Mouse (Mus musculus): ENCODE results near the gene Mrpl23. TPM values are rescaled to one million over a fixed set of nuclear protein-coding genes. Genes with fewer than 3 reads are reported as not detected.

The Mrpl23 gene
- polyA plus RNA-seq, 1 experiment = 21.3 TPM

GRCm38 (mm10) chr7:142559651-142560175, 27.2 kb downstream of the Mrpl23 start:
- TF ChIP-seq CTCF (IDR thresholded peaks at IDR 0.05; ENCODE audit: borderline replicate concordance, control insufficient read depth, extremely low read depth, insufficient read depth, low read length, poor library complexity) = no peak
- TF ChIP-seq POLR2A (IDR thresholded peaks at IDR 0.05; ENCODE audit: control insufficient read depth, extremely low read depth, insufficient read depth, low read length, poor library complexity) = no peak
- Histone ChIP-seq H3K27me3 (ENCODE audit: control insufficient read depth, insufficient read depth, low read length) (no peaks in the 10 kb centered on the region), H3K4me1 (replicated peaks; ENCODE audit: control insufficient read depth, insufficient read depth, low read length) (no peaks in the 10 kb centered on the region), H3K4me3 (ENCODE audit: control insufficient read depth, insufficient read depth, low read length) (no peak overlapping the region), H3K27ac (ENCODE audit: control insufficient read depth, insufficient read depth, low read length) (no peak overlapping the region), H3K36me3 (ENCODE audit: control insufficient read depth, insufficient read depth, low read length) (no peaks in the 10 kb centered on the region)
- no peak for DNase-seq
- WGBS = 94% methylated on average over 5 of the region's 5 CpGs

GRCm38 (mm10) chr7:142560942-142561855, 28.7 kb downstream of the Mrpl23 start:
- Histone ChIP-seq H3K27ac (ENCODE audit: control insufficient read depth, insufficient read depth, low read length) (no peak overlapping the region), H3K27me3 (ENCODE audit: control insufficient read depth, insufficient read depth, low read length) (no peaks in the 10 kb centered on the region), H3K36me3 (ENCODE audit: control insufficient read depth, insufficient read depth, low read length) (no peaks in the 10 kb centered on the region), H3K4me3 (ENCODE audit: control insufficient read depth, insufficient read depth, low read length) (no peak overlapping the region), H3K4me1 (replicated peaks; ENCODE audit: control insufficient read depth, insufficient read depth, low read length) (no peaks in the 10 kb centered on the region)
- TF ChIP-seq POLR2A (IDR thresholded peaks at IDR 0.05; ENCODE audit: control insufficient read depth, extremely low read depth, insufficient read depth, low read length, poor library complexity) = no peak
- TF ChIP-seq CTCF (IDR thresholded peaks at IDR 0.05; ENCODE audit: borderline replicate concordance, control insufficient read depth, extremely low read depth, insufficient read depth, low read length, poor library complexity) = no peak
- WGBS = 82% methylated on average over 18 of the region's 18 CpGs
- no peak for DNase-seq

- TF ChIP-seq POLR2A (IDR thresholded peaks at IDR 0.05; ENCODE audit: control insufficient read depth, extremely low read depth, insufficient read depth, low read length, poor library complexity) = no peak
- no peak for TF ChIP-seq CTCF (IDR thresholded peaks at IDR 0.05; ENCODE audit: borderline replicate concordance, control insufficient read depth, extremely low read depth, insufficient read depth, low read length, poor library complexity)
- 89% methylated on average over 4 of the region's 4 CpGs for WGBS
- H3K27ac ChIP-seq (ENCODE audit: control insufficient read depth, insufficient read depth, low read length) = no peak overlapping the region
Observed at GRCm38 (mm10) chr7:142561856-142562404, 29.4 kb downstream of the Mrpl23 start.

GRCm38 (mm10) chr7:142563168-142563567, 30.7 kb downstream of the Mrpl23 start:
- 97% methylated on average over 6 of the region's 6 CpGs for WGBS
- Histone ChIP-seq H3K4me3 (ENCODE audit: control insufficient read depth, insufficient read depth, low read length) (no peak overlapping the region), H3K27ac (ENCODE audit: control insufficient read depth, insufficient read depth, low read length) (no peak overlapping the region), H3K27me3 (ENCODE audit: control insufficient read depth, insufficient read depth, low read length) (no peaks in the 10 kb centered on the region), H3K4me1 (replicated peaks; ENCODE audit: control insufficient read depth, insufficient read depth, low read length) (no peaks in the 10 kb centered on the region), H3K36me3 (ENCODE audit: control insufficient read depth, insufficient read depth, low read length) (no peaks in the 10 kb centered on the region)
- TF ChIP-seq CTCF (IDR thresholded peaks at IDR 0.05; ENCODE audit: borderline replicate concordance, control insufficient read depth, extremely low read depth, insufficient read depth, low read length, poor library complexity) (no peak), POLR2A (IDR thresholded peaks at IDR 0.05; ENCODE audit: control insufficient read depth, extremely low read depth, insufficient read depth, low read length, poor library complexity) (no peak)
- DNase-seq = no peak

More at GRCm38 (mm10) chr7:142561856-142562404, 29.4 kb downstream of the Mrpl23 start:
- DNase-seq = no peak
- no peaks in the 10 kb centered on the region for H3K4me1 ChIP-seq (replicated peaks; ENCODE audit: control insufficient read depth, insufficient read depth, low read length)
- H3K4me3 ChIP-seq (ENCODE audit: control insufficient read depth, insufficient read depth, low read length) = no peak overlapping the region
- H3K36me3 ChIP-seq (ENCODE audit: control insufficient read depth, insufficient read depth, low read length) = no peaks in the 10 kb centered on the region
- no peaks in the 10 kb centered on the region for H3K27me3 ChIP-seq (ENCODE audit: control insufficient read depth, insufficient read depth, low read length)

- Histone ChIP-seq H3K27me3 (ENCODE audit: control insufficient read depth, insufficient read depth, low read length) (no peaks in the 10 kb centered on the region), H3K27ac (ENCODE audit: control insufficient read depth, insufficient read depth, low read length) (no peak overlapping the region), H3K36me3 (ENCODE audit: control insufficient read depth, insufficient read depth, low read length) (no peaks in the 10 kb centered on the region), H3K4me1 (replicated peaks; ENCODE audit: control insufficient read depth, insufficient read depth, low read length) (no peaks in the 10 kb centered on the region), H3K4me3 (ENCODE audit: control insufficient read depth, insufficient read depth, low read length) (no peak overlapping the region)
- no peak for DNase-seq
- TF ChIP-seq CTCF (IDR thresholded peaks at IDR 0.05; ENCODE audit: borderline replicate concordance, control insufficient read depth, extremely low read depth, insufficient read depth, low read length, poor library complexity) (no peak), POLR2A (IDR thresholded peaks at IDR 0.05; ENCODE audit: control insufficient read depth, extremely low read depth, insufficient read depth, low read length, poor library complexity) (no peak)
- 93% methylated on average over 11 of the region's 11 CpGs for WGBS
Observed at GRCm38 (mm10) chr7:142564955-142565643, 32.6 kb downstream of the Mrpl23 start.

GRCm38 (mm10) chr7:142566512-142566911, 34.0 kb downstream of the Mrpl23 start:
- H3K4me3 ChIP-seq (ENCODE audit: control insufficient read depth, insufficient read depth, low read length) = no peak overlapping the region
- DNase-seq = no peak
- H3K27ac ChIP-seq (ENCODE audit: control insufficient read depth, insufficient read depth, low read length) = no peak overlapping the region
- H3K36me3 ChIP-seq (ENCODE audit: control insufficient read depth, insufficient read depth, low read length) = no peaks in the 10 kb centered on the region
- WGBS = 90% methylated on average over 9 of the region's 9 CpGs
- no peaks in the 10 kb centered on the region for H3K4me1 ChIP-seq (replicated peaks; ENCODE audit: control insufficient read depth, insufficient read depth, low read length)
- TF ChIP-seq CTCF (IDR thresholded peaks at IDR 0.05; ENCODE audit: borderline replicate concordance, control insufficient read depth, extremely low read depth, insufficient read depth, low read length, poor library complexity) (no peak), POLR2A (IDR thresholded peaks at IDR 0.05; ENCODE audit: control insufficient read depth, extremely low read depth, insufficient read depth, low read length, poor library complexity) (no peak)
- no peaks in the 10 kb centered on the region for H3K27me3 ChIP-seq (ENCODE audit: control insufficient read depth, insufficient read depth, low read length)

Measured in thymus, adult 2 months (tissue).